Mouse (Mus musculus) fat pad, adult 2 months (tissue): ENCODE measurements around the gene Fgfr2.

Source experiments
- DNase-seq: peaks from one replicate; pipeline ENCODE4 v3.0.0-alpha.2; 2011; ENCODE audit warnings: low read depth, low spot score; ENCODE audit errors: extremely low read depth

Fgfr2 gene

GRCm38 (mm10) chr7:132067511-132067910 is 1055.6 kb downstream of the Fgfr2 start:
- no peak for DNase-seq

GRCm38 (mm10) chr7:132060116-132060515 is 1063.0 kb downstream of the Fgfr2 start:
- no peak for DNase-seq

- DNase-seq: no peak
Observed at GRCm38 (mm10) chr7:132056565-132056964, 1066.6 kb downstream of the Fgfr2 start.

GRCm38 (mm10) chr7:132046662-132047061 is 1076.5 kb downstream of the Fgfr2 start:
- DNase-seq: no peak

- DNase-seq: no peak
Observed at GRCm38 (mm10) chr7:132031940-132032531, 1091.1 kb downstream of the Fgfr2 start.

- no peak for DNase-seq
Observed at GRCm38 (mm10) chr7:132026671-132027070, 1096.5 kb downstream of the Fgfr2 start.

GRCm38 (mm10) chr7:132025591-132025990 is 1097.6 kb downstream of the Fgfr2 start:
- no peak for DNase-seq

GRCm38 (mm10) chr7:132015933-132016332 is 1107.2 kb downstream of the Fgfr2 start:
- no peak for DNase-seq

GRCm38 (mm10) chr7:132015193-132015592 is 1108.0 kb downstream of the Fgfr2 start:
- DNase-seq: no peak

- no peak for DNase-seq
Observed at GRCm38 (mm10) chr7:132013970-132014369, 1109.2 kb downstream of the Fgfr2 start.

- no peak for DNase-seq
Observed at GRCm38 (mm10) chr7:132012969-132013679, 1110.0 kb downstream of the Fgfr2 start.

GRCm38 (mm10) chr7:132009002-132009401 is 1114.1 kb downstream of the Fgfr2 start:
- no peak for DNase-seq

GRCm38 (mm10) chr7:132005996-132006696 is 1117.0 kb downstream of the Fgfr2 start:
- DNase-seq: no peak

- DNase-seq: no peak
Observed at GRCm38 (mm10) chr7:131992873-131993272, 1130.3 kb downstream of the Fgfr2 start.

GRCm38 (mm10) chr7:131992226-131992625 is 1130.9 kb downstream of the Fgfr2 start:
- no peak for DNase-seq

GRCm38 (mm10) chr7:131989056-131989455 is 1134.1 kb downstream of the Fgfr2 start:
- DNase-seq: no peak

- DNase-seq: no peak
Observed at GRCm38 (mm10) chr7:131978609-131979008, 1144.5 kb downstream of the Fgfr2 start.

GRCm38 (mm10) chr7:131975867-131976266 is 1147.3 kb downstream of the Fgfr2 start:
- DNase-seq: no peak

GRCm38 (mm10) chr7:131970255-131970654 is 1152.9 kb downstream of the Fgfr2 start:
- DNase-seq: no peak

GRCm38 (mm10) chr7:131966916-131967494 is 1156.1 kb downstream of the Fgfr2 start:
- DNase-seq: no peak

GRCm38 (mm10) chr7:131966023-131966915 is 1156.9 kb downstream of the Fgfr2 start, which contains the start of gene Gpr26:
Gene Gpr26 (plus strand): TSS chr7:131966460.
- no peak for DNase-seq
